Mouse (Mus musculus): Measurements from ENCODE around the gene Psg16. TPM values are rescaled to one million over a fixed set of nuclear protein-coding genes. Genes with fewer than 3 reads are reported as not detected.
"Not testable (repeated sequence)": the region's sequence is repeated elsewhere in the genome, so short reads cannot be mapped to it uniquely, and the experiment has no call there.

The Psg16 gene
- polyA plus RNA-seq, 1 experiment from 2014 or later: 0.39 TPM

GRCm38 (mm10) chr7:17067651-17068050 lies 6.2 kb upstream of the Psg16 start:
- not testable (repeated sequence) for H3K4me1 ChIP-seq (replicated peaks; ENCODE audit: control insufficient read depth, insufficient read depth, low read length); H3K9ac ChIP-seq (ENCODE audit: low read length); H3K27ac ChIP-seq (ENCODE audit: low read depth, low read length); H3K4me2 ChIP-seq (ENCODE audit: low read depth, low read length, severe bottlenecking); H3K27me3 ChIP-seq (ENCODE audit: control insufficient read depth, insufficient read depth, low read length); ATAC-seq (replicated peaks; ENCODE audit: low FRiP score); H3K9me3 ChIP-seq (ENCODE audit: control insufficient read depth, low read length); H3K4me3 ChIP-seq (ENCODE audit: low read depth, low read length); H3K36me3 ChIP-seq (ENCODE audit: control insufficient read depth, insufficient read depth, low read length)
- 65% methylated on average over 5 of the region's 5 CpGs for WGBS
- peak; percentile 11 for DNase-seq (ENCODE audit: low spot score)

DNA sequence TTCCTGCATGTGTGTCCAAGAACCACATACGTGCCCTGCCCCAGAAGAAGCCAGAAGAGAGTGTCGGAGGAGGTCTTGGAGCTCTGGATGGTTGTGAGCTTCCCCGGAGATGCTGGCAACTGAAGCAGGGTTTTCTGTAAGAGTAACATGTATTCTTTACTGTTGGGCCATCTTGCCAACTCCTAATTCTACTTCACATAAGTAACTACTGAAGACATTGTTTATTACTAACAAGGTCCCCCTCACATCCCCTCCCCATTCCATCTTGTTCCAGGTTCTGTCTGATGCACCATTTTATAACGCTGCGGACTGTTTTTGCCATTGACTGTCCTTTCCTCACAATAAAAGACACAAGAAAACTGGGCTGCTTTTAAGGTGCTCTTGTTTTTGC lies 332 bp upstream of the Psg16 start:
- H3K9me3 ChIP-seq (ENCODE audit: control insufficient read depth, low read length): no peaks in the 10 kb centered on the region
- H3K27ac ChIP-seq (ENCODE audit: low read depth, low read length): no peak overlapping the region
- H3K9ac ChIP-seq (ENCODE audit: low read length): no peak overlapping the region
- no peaks in the 10 kb centered on the region for H3K27me3 ChIP-seq (ENCODE audit: control insufficient read depth, insufficient read depth, low read length)
- no peak overlapping the region for H3K4me3 ChIP-seq (ENCODE audit: low read depth, low read length)
- no peak overlapping the region for H3K4me2 ChIP-seq (ENCODE audit: low read depth, low read length, severe bottlenecking)
- no peak for DNase-seq (ENCODE audit: low spot score)
- H3K36me3 ChIP-seq (ENCODE audit: control insufficient read depth, insufficient read depth, low read length): no peaks in the 10 kb centered on the region
- H3K4me1 ChIP-seq (replicated peaks; ENCODE audit: control insufficient read depth, insufficient read depth, low read length): no peaks in the 10 kb centered on the region
- WGBS: 61% methylated on average over 5 of the region's 5 CpGs
- no peak for ATAC-seq (replicated peaks; ENCODE audit: low FRiP score)

GRCm38 (mm10) chr7:17076542-17076941 lies 2.7 kb downstream of the Psg16 start:
- Histone ChIP-seq H3K4me1 (replicated peaks; ENCODE audit: control insufficient read depth, insufficient read depth, low read length) (no peaks in the 10 kb centered on the region), H3K36me3 (ENCODE audit: control insufficient read depth, insufficient read depth, low read length) (no peaks in the 10 kb centered on the region), H3K27me3 (ENCODE audit: control insufficient read depth, insufficient read depth, low read length) (no peaks in the 10 kb centered on the region), H3K9ac (ENCODE audit: low read length) (no peak overlapping the region), H3K4me2 (ENCODE audit: low read depth, low read length, severe bottlenecking) (no peak overlapping the region), H3K4me3 (ENCODE audit: low read depth, low read length) (no peak overlapping the region), H3K9me3 (ENCODE audit: control insufficient read depth, low read length) (no peaks in the 10 kb centered on the region), H3K27ac (ENCODE audit: low read depth, low read length) (no peak overlapping the region)
- no peak for ATAC-seq (replicated peaks; ENCODE audit: low FRiP score)
- DNase-seq (ENCODE audit: low spot score): no peak
- WGBS: 86% methylated on average over 1 of the region's 1 CpGs

- H3K4me2 ChIP-seq (ENCODE audit: low read depth, low read length, severe bottlenecking): no peak overlapping the region
- no peak for DNase-seq (ENCODE audit: low spot score)
- ATAC-seq (replicated peaks; ENCODE audit: low FRiP score): no peak
- no peaks in the 10 kb centered on the region for H3K27me3 ChIP-seq (ENCODE audit: control insufficient read depth, insufficient read depth, low read length)
- no peaks in the 10 kb centered on the region for H3K4me1 ChIP-seq (replicated peaks; ENCODE audit: control insufficient read depth, insufficient read depth, low read length)
- 87% methylated on average over 7 of the region's 7 CpGs for WGBS
- no peaks in the 10 kb centered on the region for H3K9me3 ChIP-seq (ENCODE audit: control insufficient read depth, low read length)
- H3K36me3 ChIP-seq (ENCODE audit: control insufficient read depth, insufficient read depth, low read length): no peaks in the 10 kb centered on the region
- H3K4me3 ChIP-seq (ENCODE audit: low read depth, low read length): no peak overlapping the region
- H3K9ac ChIP-seq (ENCODE audit: low read length): no peak overlapping the region
- no peak overlapping the region for H3K27ac ChIP-seq (ENCODE audit: low read depth, low read length)
These were observed 4.3 kb downstream of the Psg16 start for GRCm38 (mm10) chr7:17078076-17078654.

GRCm38 (mm10) chr7:17082766-17083165 lies 8.9 kb downstream of the Psg16 start:
- Histone ChIP-seq H3K36me3 (ENCODE audit: control insufficient read depth, insufficient read depth, low read length) (no peaks in the 10 kb centered on the region), H3K9ac (ENCODE audit: low read length) (no peak overlapping the region), H3K4me1 (replicated peaks; ENCODE audit: control insufficient read depth, insufficient read depth, low read length) (no peaks in the 10 kb centered on the region), H3K9me3 (ENCODE audit: control insufficient read depth, low read length) (no peaks in the 10 kb centered on the region), H3K4me2 (ENCODE audit: low read depth, low read length, severe bottlenecking) (no peak overlapping the region), H3K4me3 (ENCODE audit: low read depth, low read length) (no peak overlapping the region), H3K27ac (ENCODE audit: low read depth, low read length) (no peak overlapping the region), H3K27me3 (ENCODE audit: control insufficient read depth, insufficient read depth, low read length) (no peaks in the 10 kb centered on the region)
- no peak for DNase-seq (ENCODE audit: low spot score)
- ATAC-seq (replicated peaks; ENCODE audit: low FRiP score): no peak
- 82% methylated on average over 4 of the region's 4 CpGs for WGBS

DNA sequence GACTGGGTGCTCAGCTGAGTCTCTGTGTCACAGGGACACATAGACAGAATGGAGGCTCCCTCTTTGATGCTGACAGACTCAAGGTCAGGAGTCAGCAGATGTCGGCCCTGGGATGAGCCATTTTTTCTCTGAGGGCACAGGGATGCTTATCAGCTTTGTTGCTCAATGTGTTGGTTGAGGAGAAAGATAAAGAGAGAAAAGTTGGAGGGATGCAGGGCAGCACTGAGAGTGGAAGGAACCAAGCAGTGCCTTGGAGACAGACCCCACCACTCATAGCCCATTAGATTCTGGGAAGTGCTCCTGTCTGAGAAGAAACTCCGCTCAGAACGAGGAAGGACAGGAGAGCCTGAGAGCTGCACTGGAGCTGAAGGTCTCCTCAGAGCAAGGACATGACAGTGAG lies 13.9 kb downstream of the Psg16 start:
- Histone ChIP-seq H3K4me1 (replicated peaks; ENCODE audit: control insufficient read depth, insufficient read depth, low read length) (no peaks in the 10 kb centered on the region), H3K27ac (ENCODE audit: low read depth, low read length) (no peak overlapping the region), H3K4me2 (ENCODE audit: low read depth, low read length, severe bottlenecking) (no peak overlapping the region), H3K9me3 (ENCODE audit: control insufficient read depth, low read length) (no peaks in the 10 kb centered on the region), H3K36me3 (ENCODE audit: control insufficient read depth, insufficient read depth, low read length) (no peaks in the 10 kb centered on the region), H3K9ac (ENCODE audit: low read length) (no peak overlapping the region), H3K4me3 (ENCODE audit: low read depth, low read length) (no peak overlapping the region), H3K27me3 (ENCODE audit: control insufficient read depth, insufficient read depth, low read length) (no peaks in the 10 kb centered on the region)
- WGBS: 81% methylated on average over 3 of the region's 3 CpGs
- DNase-seq (ENCODE audit: low spot score) (no peak), ATAC-seq (replicated peaks; ENCODE audit: low FRiP score) (no peak)

- ATAC-seq (replicated peaks; ENCODE audit: low FRiP score): no peak
- no peak overlapping the region for H3K9ac ChIP-seq (ENCODE audit: low read length)
- no peak for DNase-seq (ENCODE audit: low spot score)
- no peaks in the 10 kb centered on the region for H3K9me3 ChIP-seq (ENCODE audit: control insufficient read depth, low read length)
- no peak overlapping the region for H3K4me2 ChIP-seq (ENCODE audit: low read depth, low read length, severe bottlenecking)
- H3K36me3 ChIP-seq (ENCODE audit: control insufficient read depth, insufficient read depth, low read length): no peaks in the 10 kb centered on the region
- no peaks in the 10 kb centered on the region for H3K27me3 ChIP-seq (ENCODE audit: control insufficient read depth, insufficient read depth, low read length)
- WGBS: 60% methylated on average over 3 of the region's 3 CpGs
- H3K4me3 ChIP-seq (ENCODE audit: low read depth, low read length): no peak overlapping the region
- no peaks in the 10 kb centered on the region for H3K4me1 ChIP-seq (replicated peaks; ENCODE audit: control insufficient read depth, insufficient read depth, low read length)
- no peak overlapping the region for H3K27ac ChIP-seq (ENCODE audit: low read depth, low read length)
These were observed 16.3 kb downstream of the Psg16 start for GRCm38 (mm10) chr7:17090058-17090585.

DNA sequence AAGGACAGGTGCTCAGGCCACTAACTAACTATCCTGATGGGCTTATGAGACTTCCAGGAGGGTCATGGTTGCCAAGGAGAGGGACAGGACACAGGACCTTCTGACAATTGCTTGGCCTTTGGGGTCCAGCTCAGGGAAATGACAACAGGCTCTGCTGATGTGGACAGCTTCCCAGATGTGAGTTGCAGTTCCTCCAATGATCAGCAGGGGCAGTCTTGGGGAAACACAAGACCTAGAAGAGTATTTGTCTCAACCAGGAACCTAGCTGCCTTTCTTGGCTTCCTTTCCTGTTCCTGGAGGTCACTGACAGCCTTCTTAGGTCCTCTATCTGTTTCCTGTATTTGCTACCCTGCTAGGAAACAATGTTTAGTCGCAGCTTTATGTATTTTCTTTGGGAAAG lies 17.4 kb downstream of the Psg16 start:
- H3K27ac ChIP-seq (ENCODE audit: low read depth, low read length): no peak overlapping the region
- no peaks in the 10 kb centered on the region for H3K27me3 ChIP-seq (ENCODE audit: control insufficient read depth, insufficient read depth, low read length)
- no peaks in the 10 kb centered on the region for H3K4me1 ChIP-seq (replicated peaks; ENCODE audit: control insufficient read depth, insufficient read depth, low read length)
- WGBS: 10% methylated on average over 1 of the region's 1 CpGs
- no peak overlapping the region for H3K4me3 ChIP-seq (ENCODE audit: low read depth, low read length)
- no peaks in the 10 kb centered on the region for H3K9me3 ChIP-seq (ENCODE audit: control insufficient read depth, low read length)
- no peak for DNase-seq (ENCODE audit: low spot score)
- no peak overlapping the region for H3K4me2 ChIP-seq (ENCODE audit: low read depth, low read length, severe bottlenecking)
- H3K9ac ChIP-seq (ENCODE audit: low read length): no peak overlapping the region
- ATAC-seq (replicated peaks; ENCODE audit: low FRiP score): no peak
- no peaks in the 10 kb centered on the region for H3K36me3 ChIP-seq (ENCODE audit: control insufficient read depth, insufficient read depth, low read length)

DNA sequence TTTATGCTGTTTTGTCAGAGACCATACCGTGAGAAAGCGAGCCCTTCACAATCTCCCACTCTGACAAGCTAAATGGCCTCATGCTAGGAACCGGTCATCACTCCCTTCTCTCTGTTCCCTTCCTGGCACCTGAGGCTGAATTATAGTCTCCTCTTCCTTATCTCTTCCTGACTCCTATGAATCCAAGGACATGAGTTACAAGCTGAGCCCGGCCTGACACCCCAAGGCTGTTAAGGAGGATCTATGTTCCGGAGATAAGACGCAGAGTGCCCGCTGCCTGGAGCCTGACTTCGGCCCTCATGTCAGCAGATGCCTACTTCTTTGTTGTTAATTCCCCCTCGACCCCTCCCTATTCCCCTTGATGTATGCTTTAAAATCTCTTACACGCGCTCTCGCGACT lies 27.8 kb downstream of the Psg16 start:
- H3K36me3 ChIP-seq (ENCODE audit: control insufficient read depth, insufficient read depth, low read length); ATAC-seq (replicated peaks; ENCODE audit: low FRiP score); H3K27me3 ChIP-seq (ENCODE audit: control insufficient read depth, insufficient read depth, low read length); H3K4me3 ChIP-seq (ENCODE audit: low read depth, low read length); H3K9ac ChIP-seq (ENCODE audit: low read length); H3K27ac ChIP-seq (ENCODE audit: low read depth, low read length); H3K4me2 ChIP-seq (ENCODE audit: low read depth, low read length, severe bottlenecking); H3K4me1 ChIP-seq (replicated peaks; ENCODE audit: control insufficient read depth, insufficient read depth, low read length); DNase-seq (ENCODE audit: low spot score); H3K9me3 ChIP-seq (ENCODE audit: control insufficient read depth, low read length): not testable (repeated sequence)
- whole genome bisulfite sequencing: 90% methylated on average over 13 of the region's 13 CpGs
